Mouse (Mus musculus) CH12.LX (cell line): Measurements from ENCODE around the gene Ppp6r3. TPM values are rescaled to one million over a fixed set of nuclear protein-coding genes. Genes with fewer than 3 reads are reported as not detected.

ENCODE experiments used
- DNase-seq: peaks from one replicate; pipeline ENCODE4 v3.0.0-alpha.2; 2013; ENCODE audit errors: extremely low read depth
- H3K27ac ChIP-seq: 2 replicates; pipeline ENCODE4 v1.5.1; 2012; ENCODE audit warnings: low read depth, mild to moderate bottlenecking, control low read depth, moderate library complexity; ENCODE audit not compliant: insufficient read depth
- H3K27me3 ChIP-seq: replicated peaks from 2 replicates; pipeline ENCODE3; 2012; ENCODE audit warnings: inconsistent platforms
- H3K36me3 ChIP-seq, 2 experiments: replicated peaks in 1 of 2; 2 replicates each; pipeline versions ENCODE3 to v1.6.1; 2012; ENCODE audit warnings: inconsistent platforms in 1 of 2, low read length in 1 of 2, mild to moderate bottlenecking in 1 of 2, mixed read lengths in 1 of 2, moderate library complexity in 1 of 2; ENCODE audit not compliant: control insufficient read depth in 1 of 2, insufficient read depth in 1 of 2
- H3K4me1 ChIP-seq, 2 experiments: 2 replicates each; pipeline ENCODE4 v1.6.1; 2012; ENCODE audit warnings: inconsistent platforms in 1 of 2, moderate library complexity in 1 of 2; ENCODE audit not compliant: insufficient read depth in 2 of 2, control insufficient read depth in 1 of 2
- H3K4me2 ChIP-seq: 2 replicates; pipeline ENCODE4 v1.6.1; 2012; ENCODE audit warnings: low read depth, mild to moderate bottlenecking, control low read depth; ENCODE audit not compliant: poor library complexity, insufficient read depth, severe bottlenecking
- H3K4me3 ChIP-seq, 3 experiments: fragments of 150-350 bp in 1 of 3; sonication (generic) in 1 of 3; replicated peaks in 1 of 3; 2 replicates each; pipeline versions ENCODE3 to v1.5.1; 2011 to 2012; ENCODE audit warnings: low read depth in 2 of 3, low read length in 2 of 3, mild to moderate bottlenecking in 2 of 3, moderate library complexity in 2 of 3, control low read depth in 1 of 3, improper control_type of control experiment in 1 of 3, inconsistent platforms in 1 of 3, mixed read lengths in 1 of 3; ENCODE audit not compliant: poor library complexity in 1 of 3
- H3K79me2 ChIP-seq: replicated peaks from 2 replicates; pipeline ENCODE4 v1.6.1; 2012; ENCODE audit warnings: mild to moderate bottlenecking, moderate library complexity; ENCODE audit not compliant: control insufficient read depth, poor library complexity, insufficient read depth, severe bottlenecking; ENCODE audit errors: extremely low read depth
- H3K9ac ChIP-seq: 2 replicates; pipeline ENCODE4 v1.6.1; 2012; ENCODE audit warnings: low read depth, mild to moderate bottlenecking, control low read depth, moderate library complexity; ENCODE audit not compliant: insufficient read depth
- H3K9me3 ChIP-seq: replicated peaks from 2 replicates; pipeline ENCODE3; 2012; ENCODE audit warnings: low read length, inconsistent platforms, mixed read lengths
- CTCF ChIP-seq, 2 experiments: IDR thresholded peaks in 1 of 2; conservative IDR thresholded peaks in 1 of 2; 2 replicates each; pipeline ENCODE4 v1.5.1; 2011 to 2012; ENCODE audit warnings: low read depth in 2 of 2, low read length in 2 of 2, improper control_type of control experiment in 1 of 2, inconsistent platforms in 1 of 2, mild to moderate bottlenecking in 1 of 2, moderate library complexity in 1 of 2
- HCFC1 ChIP-seq: IDR thresholded peaks from 2 replicates; pipeline ENCODE4 v1.6.1; 2012; ENCODE audit warnings: low read depth, mild to moderate bottlenecking, inconsistent platforms, low read length, improper control_type of control experiment
- JUN ChIP-seq: IDR thresholded peaks from 2 replicates; pipeline ENCODE4 v1.6.1; 2011; ENCODE audit warnings: low read depth, mild to moderate bottlenecking, low read length, improper control_type of control experiment, moderate library complexity; ENCODE audit not compliant: insufficient read depth
- MAFK ChIP-seq: IDR thresholded peaks from 2 replicates; pipeline ENCODE4 v1.6.1; 2011; ENCODE audit warnings: low read length, improper control_type of control experiment; ENCODE audit not compliant: insufficient replicate concordance
- MEF2A ChIP-seq: IDR thresholded peaks from 2 replicates; pipeline ENCODE4 v1.6.1; 2014; ENCODE audit warnings: low read depth, mild to moderate bottlenecking, inconsistent platforms, low read length, improper control_type of control experiment, borderline replicate concordance
- NELFE ChIP-seq: IDR thresholded peaks from 2 replicates; pipeline ENCODE4 v1.6.1; 2011; ENCODE audit warnings: low read depth, low read length, improper control_type of control experiment
- RAD21 ChIP-seq: IDR thresholded peaks from 2 replicates; pipeline ENCODE4 v1.6.1; 2011; ENCODE audit warnings: low read depth, mild to moderate bottlenecking, low read length, improper control_type of control experiment, moderate library complexity
- RCOR1 ChIP-seq: conservative IDR thresholded peaks from 2 replicates; pipeline ENCODE4 v1.6.1; 2012; ENCODE audit warnings: low read depth, mild to moderate bottlenecking, inconsistent platforms, low read length, improper control_type of control experiment
- SIN3A ChIP-seq: IDR thresholded peaks from 2 replicates; pipeline ENCODE4 v1.6.1; 2012; ENCODE audit warnings: low read length, improper control_type of control experiment, inconsistent platforms
- TBP ChIP-seq: conservative IDR thresholded peaks from 2 replicates; pipeline ENCODE4 v1.6.1; 2011; ENCODE audit warnings: low read depth, low read length, improper control_type of control experiment
- ZC3H11A ChIP-seq: IDR thresholded peaks from 2 replicates; pipeline ENCODE4 v1.6.1; 2012; ENCODE audit warnings: low read depth, mild to moderate bottlenecking, inconsistent platforms, low read length, improper control_type of control experiment
- dilution Hi-C: fragments of 300-500 bp; cut with MboI; formaldehyde crosslinking; loops from 2 replicates; pipeline ENCODE4 v1.14.3; 2020; ENCODE audit warnings: low sequenced_read_pairs; ENCODE audit not compliant: extremely low pct_unique_long_range_greater_than_20kb, extremely low pct_ligation_motif_present
- in situ Hi-C: fragments of 300-500 bp; cut with MboI; formaldehyde crosslinking; loops from 3 replicates; pipeline ENCODE4 v1.14.3; 2019; ENCODE audit warnings: low sequenced_read_pairs, low pct_ligation_motif_present, low pct_unique_long_range_greater_than_20kb, mixed read lengths
- polyA plus RNA-seq: library from polyadenylated mRNA; unstranded; fragments of >175 nt; gene quantifications from 2 replicates; pipeline ENCODE4 v1.2.1, GENCODE M21; 2012; ENCODE audit warnings: low read depth; ENCODE audit not compliant: insufficient read length
- total RNA-seq, 2 experiments: library from RNA; depleted of rRNA; stranded (reverse); fragments of 300-350 nt in 1 of 2; fragments of >200 nt in 1 of 2; gene quantifications; 2 replicates each; pipeline ENCODE4 v1.2.3; 2012 to 2014

The Ppp6r3 gene
- total and polyA plus RNA-seq, 3 experiments, result 68.5 to 94.6 (median 72.3) TPM

- peaks cover 7% of the 10 kb centered on the region for H3K79me2 ChIP-seq
- H3K9ac ChIP-seq, result no peak overlapping the region
- no peaks in the 10 kb centered on the region for H3K27me3 ChIP-seq
- no peak overlapping the region for H3K4me3 ChIP-seq
- no peak overlapping the region for H3K27ac ChIP-seq
- H3K9me3 ChIP-seq, result no peaks in the 10 kb centered on the region
- DNase-seq, result no peak
- dilution Hi-C loops, result no loop called here
- TF ChIP-seq MEF2A (no peak), TBP (no peak)
- peaks cover 3 to 23% of the 10 kb centered on the region in 2 experiments; a peak in 3 of 4 replicates for H3K4me1 ChIP-seq
- in situ Hi-C loops, result no loop called here
- H3K36me3 ChIP-seq, result peaks cover 48 to 86% of the 10 kb centered on the region in 2 experiments
- H3K4me2 ChIP-seq, result no peak overlapping the region
Observed at GRCm38 (mm10) chr19:3519471-3520169, 55.9 kb downstream of the Ppp6r3 start.

GRCm38 (mm10) chr19:3497216-3497615 is 78.3 kb downstream of the Ppp6r3 start:
- in situ Hi-C loops (no loop called here), dilution Hi-C loops (no loop called here)
- no peaks in the 10 kb centered on the region for H3K4me1 ChIP-seq
- DNase-seq, result peak; percentile 3
- no peak overlapping the region for H3K27ac ChIP-seq
- H3K9ac ChIP-seq, result no peak overlapping the region
- H3K79me2 ChIP-seq, result 0 out of 2 replicates have a peak, but pooled peaks cover 2% of the 10 kb centered on the region
- TF ChIP-seq ZC3H11A (no peak), CTCF (conservative IDR thresholded peaks at IDR 0.05 in 1 of 2, IDR thresholded peaks at IDR 0.05 in 1 of 2; ENCODE audit: low read depth in 2 of 2, low read length in 2 of 2) (peak in 1 of 2 experiments; percentile 37; a peak in 2 of 4 replicates)
- no peaks in the 10 kb centered on the region for H3K27me3 ChIP-seq
- no peak overlapping the region for H3K4me2 ChIP-seq
- H3K36me3 ChIP-seq, result peaks cover 56 to 91% of the 10 kb centered on the region in 2 experiments
- no peak overlapping the region for H3K4me3 ChIP-seq
- no peaks in the 10 kb centered on the region for H3K9me3 ChIP-seq

GRCm38 (mm10) chr19:3489826-3490225 is 85.7 kb downstream of the Ppp6r3 start:
- dilution Hi-C loops (no loop called here), in situ Hi-C loops (no loop called here)
- DNase-seq, result no peak
- Histone ChIP-seq H3K9ac (no peak overlapping the region), H3K27ac (no peak overlapping the region), H3K27me3 (no peaks in the 10 kb centered on the region), H3K4me3 (no peak overlapping the region), H3K36me3 (peaks cover 71 to 96% of the 10 kb centered on the region in 2 experiments), H3K79me2 (no peaks in the 10 kb centered on the region), H3K4me2 (no peak overlapping the region), H3K9me3 (no peaks in the 10 kb centered on the region), H3K4me1 (no peaks in the 10 kb centered on the region)
- no peak for TF ChIP-seq NELFE
- TF ChIP-seq ZC3H11A, result no peak
- TF ChIP-seq RCOR1, result no peak
- TF ChIP-seq SIN3A, result no peak
- TF ChIP-seq HCFC1, result no peak
- TF ChIP-seq MEF2A, result no peak
- no peak for TF ChIP-seq JUN
- TF ChIP-seq RAD21, result no peak
- no peak for TF ChIP-seq MAFK
